Mouse (Mus musculus): ENCODE data around the gene Set.

Gene Set

GRCm38 (mm10) chr2:30087310-30087709 is 30.1 kb downstream of the Set start:
- no peak for DNase-seq (ENCODE audit: low spot score)

GRCm38 (mm10) chr2:30091521-30091920 is 34.3 kb downstream of the Set start:
- DNase-seq (ENCODE audit: low spot score): no peak

DNA sequence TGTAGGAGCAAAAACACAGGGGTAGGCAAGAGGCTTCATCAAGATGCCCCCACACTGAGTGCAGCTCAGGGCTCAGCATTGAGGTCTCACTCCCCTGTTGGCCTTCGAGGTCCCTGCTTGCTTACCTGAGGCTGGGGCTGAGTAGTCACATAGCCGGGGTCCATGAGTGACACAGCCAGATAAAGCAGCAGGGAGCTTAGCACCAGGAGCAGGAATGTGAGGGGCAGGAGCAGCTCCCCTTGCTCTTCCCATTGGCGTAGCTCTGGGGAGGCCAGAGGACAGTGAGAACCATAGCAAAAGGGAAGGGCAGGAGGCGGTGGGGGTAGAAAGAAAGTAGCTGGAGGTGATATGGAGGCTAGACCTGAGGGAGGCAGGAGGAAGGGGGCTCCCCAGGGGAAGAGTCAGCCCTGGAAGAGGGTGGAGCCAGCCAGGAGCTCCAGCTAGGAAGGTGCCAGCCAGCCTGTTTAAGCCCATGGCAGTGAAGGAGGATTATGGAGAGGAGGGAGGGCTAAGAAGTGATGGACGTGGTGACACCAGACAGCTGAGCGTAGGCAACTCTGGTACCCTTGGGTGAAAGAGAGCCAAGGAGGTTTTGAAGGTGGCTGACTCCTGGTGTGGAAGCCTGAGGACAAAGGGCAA is 35.2 kb downstream of the Set start:
- DNase-seq (ENCODE audit: low spot score): no peak

DNA sequence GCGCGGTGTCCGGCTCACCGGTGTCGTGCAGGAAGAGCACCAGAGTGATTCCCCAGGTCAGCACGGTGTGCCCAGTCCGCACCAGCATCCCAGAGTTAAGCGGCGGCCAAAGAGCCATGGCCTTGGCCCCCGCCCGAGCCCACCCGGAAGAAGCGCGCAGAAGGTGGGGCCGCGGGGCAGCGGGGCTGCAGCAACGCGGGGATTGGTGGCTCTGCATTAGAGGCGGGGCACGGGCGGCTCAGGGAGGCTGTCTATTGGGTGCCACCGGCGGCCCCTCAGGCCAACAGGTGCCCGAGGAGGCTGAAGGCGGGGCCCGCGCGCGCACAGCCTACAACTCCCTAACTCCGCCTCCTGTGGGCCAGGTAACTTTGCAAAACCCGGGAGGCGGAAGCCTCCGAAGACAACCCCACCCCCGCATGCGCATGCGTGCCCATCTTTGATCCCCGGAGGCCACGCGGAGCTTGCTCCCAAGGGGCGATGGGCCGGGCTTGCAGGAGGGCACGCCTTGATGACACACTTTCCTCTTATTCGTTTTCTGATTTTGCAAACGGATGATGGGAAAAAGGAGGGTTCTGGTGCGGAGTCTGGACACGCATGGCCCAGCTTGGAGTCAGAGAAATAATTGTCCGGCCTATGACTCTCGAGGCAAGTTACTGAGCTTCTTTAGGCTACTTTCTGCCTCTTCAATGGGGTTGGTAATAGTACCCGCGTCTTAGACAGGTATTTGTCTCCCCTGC is 36.5 kb downstream of the Set start, which contains the start of gene Zdhhc12:
Zdhhc12 (minus strand) TSS at position 178 of the 737 bp plus-strand sequence.
- DNase-seq (ENCODE audit: low spot score): peak; percentile 98

DNA sequence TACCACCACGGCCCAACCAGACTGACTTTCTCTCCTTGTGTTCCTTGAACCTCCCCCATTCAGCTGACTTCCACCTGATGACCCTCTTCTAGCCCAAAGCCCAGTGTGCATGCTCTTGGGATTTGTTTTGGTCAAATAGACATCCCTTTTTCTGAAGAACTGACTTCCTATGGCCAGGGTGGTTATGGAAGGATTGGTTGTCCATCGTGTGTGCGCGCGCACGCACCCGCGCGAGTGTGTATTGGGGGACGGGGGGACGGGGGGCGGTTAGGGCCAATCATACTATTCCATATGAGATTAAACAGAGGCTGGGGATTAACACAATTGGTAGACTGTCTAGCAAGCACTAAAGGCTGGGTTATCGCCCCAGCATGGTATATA is 37.0 kb downstream of the Set start:
- no peak for DNase-seq (ENCODE audit: low spot score)

DNA sequence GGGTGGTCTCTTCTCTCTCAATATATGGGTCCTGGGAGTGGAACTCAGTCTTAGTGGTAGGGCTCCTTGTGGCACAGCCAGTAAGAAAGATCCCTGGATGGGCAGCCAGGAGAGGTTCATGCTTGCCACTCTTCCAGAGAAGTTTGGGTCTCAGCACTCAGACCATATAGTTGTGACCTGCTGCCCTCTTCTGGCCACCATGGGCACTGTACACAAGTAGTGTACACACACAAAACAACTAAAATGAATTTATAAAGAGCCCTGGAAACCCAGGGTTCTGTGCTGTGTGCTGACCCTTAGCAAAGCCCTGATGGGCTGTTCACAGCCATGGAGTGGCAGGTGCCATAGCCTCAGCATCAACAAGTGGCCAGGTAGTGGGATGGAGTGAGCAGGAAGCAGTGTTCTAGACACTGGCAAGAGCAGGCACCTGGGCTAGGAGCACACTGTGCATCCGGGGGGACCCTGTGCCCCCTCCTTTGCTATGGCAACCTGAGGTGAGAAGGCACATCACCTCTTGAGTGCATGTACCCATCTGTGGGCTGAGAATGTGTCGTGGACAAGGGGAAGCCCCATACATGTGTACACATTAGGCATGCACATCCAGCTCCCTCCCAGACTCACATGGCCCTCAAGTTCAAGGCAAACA is 38.8 kb downstream of the Set start:
- peak; percentile 67 for DNase-seq (ENCODE audit: low spot score)

- DNase-seq (ENCODE audit: low spot score): no peak
Observed at GRCm38 (mm10) chr2:30100214-30100613, 43.0 kb downstream of the Set start.

DNA sequence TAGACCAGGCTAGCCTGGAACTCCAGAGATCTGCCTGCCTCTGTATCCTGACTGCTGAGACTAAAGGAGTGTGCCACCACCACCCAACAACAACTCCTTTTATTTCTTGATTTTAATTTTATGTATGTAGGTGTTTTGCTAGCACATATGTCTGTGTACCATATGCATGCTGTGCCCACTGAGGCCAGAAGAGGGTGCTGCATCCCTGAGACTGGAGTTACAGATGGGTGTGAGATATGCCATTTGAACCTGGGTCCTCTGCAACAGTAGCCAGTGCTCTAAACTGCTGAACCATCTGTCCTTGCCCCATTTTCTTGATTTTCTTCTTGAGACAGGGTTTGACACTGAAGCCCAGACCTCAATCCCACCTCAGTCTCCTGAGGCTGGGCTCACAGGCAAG is 49.2 kb downstream of the Set start:
- DNase-seq (ENCODE audit: low spot score): peak; percentile 59

GRCm38 (mm10) chr2:30107646-30108045 is 50.5 kb downstream of the Set start:
- DNase-seq (ENCODE audit: low spot score): no peak

- DNase-seq (ENCODE audit: low spot score): no peak
Observed at GRCm38 (mm10) chr2:30108260-30108659, 51.1 kb downstream of the Set start.

GRCm38 (mm10) chr2:30111500-30111899 is 54.3 kb downstream of the Set start:
- DNase-seq (ENCODE audit: low spot score): no peak

DNA sequence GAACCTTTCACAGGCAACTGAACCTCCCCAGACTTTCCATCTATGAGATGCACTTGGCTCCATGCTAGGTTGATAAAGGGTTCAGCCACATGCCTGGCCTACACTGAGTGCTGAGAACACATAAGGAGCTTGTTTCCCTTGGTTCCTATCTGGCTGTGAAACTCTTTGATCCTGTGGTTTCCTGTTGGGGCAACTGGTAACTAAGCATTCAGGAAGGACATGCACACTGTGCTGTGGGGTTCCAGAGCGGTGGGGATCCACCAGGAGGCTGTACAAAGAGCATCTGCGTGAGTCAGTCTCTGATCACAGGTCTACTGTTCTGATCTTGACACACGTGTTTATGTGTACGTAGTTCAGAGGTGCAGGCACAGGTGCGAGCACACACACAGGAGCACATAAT is 55.4 kb downstream of the Set start:
- DNase-seq (ENCODE audit: low spot score): no peak

GRCm38 (mm10) chr2:30119641-30120051 is 62.5 kb downstream of the Set start:
- no peak for DNase-seq (ENCODE audit: low spot score)

- no peak for DNase-seq (ENCODE audit: low spot score)
Observed at GRCm38 (mm10) chr2:30120269-30120668, 63.1 kb downstream of the Set start.
